Mouse (Mus musculus) spleen, adult 2 months (tissue): ENCODE measurements at regions not wholly inside any gene's neighbourhood (a gene's known extent, or its start where the extent isn't known, plus 50 kb on each side); places are given as distances from the start of the nearest gene placed in this dataset.

Source experiments
- CTCF ChIP-seq: fragments of 200-500 bp; IDR thresholded peaks from 2 replicates; pipeline ENCODE4 v1.5.1; 2011; ENCODE audit warnings: mild to moderate bottlenecking, inconsistent platforms; ENCODE audit not compliant: insufficient read depth, insufficient read length, insufficient replicate concordance; ENCODE audit errors: extremely low read depth
- POLR2A ChIP-seq: fragments of 200-500 bp; IDR thresholded peaks from 2 replicates; pipeline ENCODE4 v1.6.1; 2011; ENCODE audit warnings: low read depth, low read length, inconsistent platforms

DNA sequence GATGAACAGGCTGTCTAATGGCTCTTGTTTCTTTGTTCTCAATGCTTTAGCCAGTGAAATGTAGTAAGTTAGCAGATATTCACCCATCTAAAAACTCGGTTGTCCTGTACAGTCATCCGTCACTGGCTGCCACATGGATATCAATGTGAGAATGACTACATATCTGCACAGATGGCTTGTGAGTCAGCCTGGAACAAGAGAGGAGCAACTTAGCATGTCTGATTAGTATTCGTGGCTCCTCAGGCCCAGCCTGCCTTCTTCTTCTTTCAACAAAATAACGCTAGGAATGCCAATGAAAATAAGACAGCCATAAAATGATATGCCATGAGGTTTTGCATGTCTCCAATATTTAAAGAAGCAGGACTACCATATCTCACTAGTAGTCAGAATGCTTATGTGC lies 217.5 kb downstream of the Dusp6 start:
- TF ChIP-seq CTCF (no peak), POLR2A (no peak)
